Mouse (Mus musculus): ENCODE data around the gene Fam110c. TPM values are rescaled to one million over a fixed set of nuclear protein-coding genes. Genes with fewer than 3 reads are reported as not detected.

Fam110c gene
- polyA plus RNA-seq, 2 experiments, result 1.0 to 1.3 TPM

GRCm38 (mm10) chr12:31078030-31078429 is 4.4 kb downstream of the Fam110c start:
- DNase-seq (ENCODE audit: low read depth in 3 of 3, low spot score in 3 of 3) (no peak), ATAC-seq (ENCODE audit: insufficient read depth) (no peak)
- H3K9me3 ChIP-seq (ENCODE audit: control insufficient read depth, low read length), result no peaks in the 10 kb centered on the region
- H3K27ac ChIP-seq, result no peak overlapping the region
- H3K4me1 ChIP-seq (replicated peaks; ENCODE audit: control insufficient read depth in 2 of 2, insufficient read depth in 2 of 2, low read length in 1 of 2), result peaks cover 39 to 48% of the 10 kb centered on the region in 2 experiments
- no peaks in the 10 kb centered on the region for H3K36me3 ChIP-seq (replicated peaks; ENCODE audit: control insufficient read depth, insufficient read depth, low read depth)
- WGBS (ENCODE audit: insufficient replicate concordance), result 52% methylated on average over 4 of the region's 4 CpGs
- H3K27me3 ChIP-seq (ENCODE audit: control insufficient read depth, insufficient read depth, low read length), result peaks cover 3% of the 10 kb centered on the region; the same call in 1 of the 2 replicates
- peak overlapping the region in 1 of 2 experiments; percentile 4; a peak in 1 of 4 replicates for H3K4me3 ChIP-seq (ENCODE audit: insufficient read depth in 1 of 2, low read depth in 2 of 2, low read length in 2 of 2)
- TF ChIP-seq EP300 (IDR thresholded peaks at IDR 0.05; ENCODE audit: low read depth), result no peak
- no peak for TF ChIP-seq CTCF (IDR thresholded peaks at IDR 0.05; ENCODE audit: low read depth)
- peak overlapping the region; percentile 50 for H3K4me2 ChIP-seq (ENCODE audit: low read depth)
- H3K9ac ChIP-seq (replicated peaks), result no peak overlapping the region; the same call in 1 of the 2 replicates

- WGBS (ENCODE audit: insufficient replicate concordance), result 67% methylated on average over 6 of the region's 6 CpGs
- Histone ChIP-seq H3K4me2 (ENCODE audit: low read depth) (no peak overlapping the region), H3K4me3 (ENCODE audit: insufficient read depth in 1 of 2, low read depth in 2 of 2, low read length in 2 of 2) (no peak overlapping the region), H3K9me3 (ENCODE audit: control insufficient read depth, low read length) (no peaks in the 10 kb centered on the region), H3K36me3 (replicated peaks; ENCODE audit: control insufficient read depth, insufficient read depth, low read depth) (no peaks in the 10 kb centered on the region), H3K27ac (no peak overlapping the region), H3K27me3 (ENCODE audit: control insufficient read depth, insufficient read depth, low read length) (no peaks in the 10 kb centered on the region), H3K4me1 (replicated peaks; ENCODE audit: control insufficient read depth in 2 of 2, insufficient read depth in 2 of 2, low read length in 1 of 2) (peaks cover 51 to 62% of the 10 kb centered on the region in 2 experiments), H3K9ac (replicated peaks) (no peak overlapping the region)
- ATAC-seq (ENCODE audit: insufficient read depth) (no peak), DNase-seq (ENCODE audit: low read depth in 3 of 3, low spot score in 3 of 3) (no peak)
- TF ChIP-seq EP300 (IDR thresholded peaks at IDR 0.05; ENCODE audit: low read depth) (no peak), CTCF (IDR thresholded peaks at IDR 0.05; ENCODE audit: low read depth) (no peak)
Measured at GRCm38 (mm10) chr12:31080352-31080751, 6.7 kb downstream of the Fam110c start.

GRCm38 (mm10) chr12:31080890-31081554 is 7.4 kb downstream of the Fam110c start:
- ATAC-seq (ENCODE audit: insufficient read depth) (peak; percentile 79), DNase-seq (ENCODE audit: low read depth in 3 of 3, low spot score in 3 of 3) (no peak)
- Histone ChIP-seq H3K4me1 (replicated peaks; ENCODE audit: control insufficient read depth in 2 of 2, insufficient read depth in 2 of 2, low read length in 1 of 2) (peaks cover 51 to 62% of the 10 kb centered on the region in 2 experiments), H3K9me3 (ENCODE audit: control insufficient read depth, low read length) (no peaks in the 10 kb centered on the region), H3K4me2 (ENCODE audit: low read depth) (peak overlapping the region; percentile 49), H3K4me3 (ENCODE audit: insufficient read depth in 1 of 2, low read depth in 2 of 2, low read length in 2 of 2) (no peak overlapping the region), H3K27me3 (ENCODE audit: control insufficient read depth, insufficient read depth, low read length) (no peaks in the 10 kb centered on the region), H3K27ac (peak overlapping the region; percentile 26), H3K36me3 (replicated peaks; ENCODE audit: control insufficient read depth, insufficient read depth, low read depth) (no peaks in the 10 kb centered on the region), H3K9ac (replicated peaks) (peak overlapping the region; percentile 32)
- WGBS (ENCODE audit: insufficient replicate concordance), result 20% methylated on average over 6 of the region's 6 CpGs
- peak; percentile 43; the same call in 1 of the 2 replicates for TF ChIP-seq EP300 (IDR thresholded peaks at IDR 0.05; ENCODE audit: low read depth)
- no peak for TF ChIP-seq CTCF (IDR thresholded peaks at IDR 0.05; ENCODE audit: low read depth)

GRCm38 (mm10) chr12:31083007-31083406 is 9.3 kb downstream of the Fam110c start:
- no peaks in the 10 kb centered on the region for H3K36me3 ChIP-seq (replicated peaks; ENCODE audit: control insufficient read depth, insufficient read depth, low read depth)
- no peak overlapping the region for H3K4me3 ChIP-seq (ENCODE audit: insufficient read depth in 1 of 2, low read depth in 2 of 2, low read length in 2 of 2)
- H3K27ac ChIP-seq, result no peak overlapping the region
- 9% methylated on average over 4 of the region's 4 CpGs for WGBS (ENCODE audit: insufficient replicate concordance)
- DNase-seq (ENCODE audit: low read depth in 3 of 3, low spot score in 3 of 3), result no peak
- peaks cover 55 to 64% of the 10 kb centered on the region in 2 experiments for H3K4me1 ChIP-seq (replicated peaks; ENCODE audit: control insufficient read depth in 2 of 2, insufficient read depth in 2 of 2, low read length in 1 of 2)
- no peak overlapping the region for H3K4me2 ChIP-seq (ENCODE audit: low read depth)
- H3K9me3 ChIP-seq (ENCODE audit: control insufficient read depth, low read length), result no peaks in the 10 kb centered on the region
- ATAC-seq (ENCODE audit: insufficient read depth), result peak; percentile 52
- TF ChIP-seq CTCF (IDR thresholded peaks at IDR 0.05; ENCODE audit: low read depth), result no peak
- TF ChIP-seq EP300 (IDR thresholded peaks at IDR 0.05; ENCODE audit: low read depth), result peak; percentile 58
- no peak overlapping the region for H3K9ac ChIP-seq (replicated peaks)
- H3K27me3 ChIP-seq (ENCODE audit: control insufficient read depth, insufficient read depth, low read length), result no peaks in the 10 kb centered on the region

- Histone ChIP-seq H3K9me3 (ENCODE audit: control insufficient read depth, low read length) (no peaks in the 10 kb centered on the region), H3K27me3 (ENCODE audit: control insufficient read depth, insufficient read depth, low read length) (no peaks in the 10 kb centered on the region), H3K4me3 (ENCODE audit: insufficient read depth in 1 of 2, low read depth in 2 of 2, low read length in 2 of 2) (no peak overlapping the region), H3K4me2 (ENCODE audit: low read depth) (no peak overlapping the region), H3K4me1 (replicated peaks; ENCODE audit: control insufficient read depth in 2 of 2, insufficient read depth in 2 of 2, low read length in 1 of 2) (peaks cover 51 to 60% of the 10 kb centered on the region in 2 experiments), H3K9ac (replicated peaks) (no peak overlapping the region), H3K27ac (no peak overlapping the region), H3K36me3 (replicated peaks; ENCODE audit: control insufficient read depth, insufficient read depth, low read depth) (no peaks in the 10 kb centered on the region)
- TF ChIP-seq EP300 (IDR thresholded peaks at IDR 0.05; ENCODE audit: low read depth) (no peak), CTCF (IDR thresholded peaks at IDR 0.05; ENCODE audit: low read depth) (no peak)
- 26% methylated on average over 4 of the region's 4 CpGs for WGBS (ENCODE audit: insufficient replicate concordance)
- DNase-seq (ENCODE audit: low read depth in 3 of 3, low spot score in 3 of 3) (no peak), ATAC-seq (ENCODE audit: insufficient read depth) (no peak)
Measured at GRCm38 (mm10) chr12:31083407-31083806, 9.7 kb downstream of the Fam110c start.

Data from liver, embryonic 14.5 days (tissue).